Mouse (Mus musculus) stomach, embryonic 14.5 days (tissue): ENCODE measurements around the gene Gpalpp1. TPM values are rescaled to one million over a fixed set of nuclear protein-coding genes. Genes with fewer than 3 reads are reported as not detected.

ENCODE experiments used
- ATAC-seq: fragments of 200-750 bp; cut with Nextera tagmentation; 2 replicates; pipeline ENCODE4 v1.8.0; 2017; ENCODE audit warnings: low read depth, moderate TSS enrichment; ENCODE audit not compliant: insufficient number of reproducible peaks, insufficient read depth, low FRiP score
- H3K27ac ChIP-seq: fragments of 300-500 bp; sonication (generic); 2 replicates; pipeline ENCODE4 v1.5.1; 2014; ENCODE audit warnings: mild to moderate bottlenecking, low read length, moderate library complexity, mixed read lengths
- H3K27me3 ChIP-seq: fragments of 300-500 bp; sonication (generic); 2 replicates; pipeline ENCODE4 v1.6.1; 2014; ENCODE audit warnings: low read length, control low read depth, mixed read lengths; ENCODE audit not compliant: control insufficient read depth, insufficient read depth
- H3K36me3 ChIP-seq: fragments of 300-500 bp; sonication (generic); 2 replicates; pipeline ENCODE4 v1.6.1; 2014; ENCODE audit warnings: mild to moderate bottlenecking, control low read depth, low read length, moderate library complexity, mixed read lengths; ENCODE audit not compliant: control insufficient read depth, insufficient read depth
- H3K4me1 ChIP-seq: fragments of 300-500 bp; sonication (generic); 2 replicates; pipeline ENCODE4 v1.6.1; 2014; ENCODE audit warnings: low read length, control low read depth, mixed read lengths; ENCODE audit not compliant: control insufficient read depth, insufficient read depth
- H3K4me2 ChIP-seq: fragments of 300-500 bp; sonication (generic); replicated peaks from 2 replicates; pipeline ENCODE4 v1.6.1; 2014; ENCODE audit warnings: low read depth, low read length, control low read depth
- H3K4me3 ChIP-seq: fragments of 300-500 bp; sonication (generic); 2 replicates; pipeline ENCODE4 v1.5.1; 2014; ENCODE audit warnings: low read depth, low read length, control low read depth
- H3K9ac ChIP-seq: fragments of 300-500 bp; sonication (generic); replicated peaks from 2 replicates; pipeline ENCODE4 v1.6.1; 2014; ENCODE audit warnings: low read depth, mild to moderate bottlenecking, control low read depth, low read length, moderate library complexity, mixed read lengths
- H3K9me3 ChIP-seq: fragments of 300-500 bp; sonication (generic); 2 replicates; pipeline ENCODE4 v1.6.1; 2016; ENCODE audit warnings: low read depth, low read length, control low read depth; ENCODE audit not compliant: control insufficient read depth
- WGBS: fragments of 180-500 bp; shearing (Covaris S2); extraction: QIAGEN DNeasy Blood & Tissue Kit; methylation state at CpG from one replicate; pipeline ENCODE4 v1.1.7; 2014; 5-methylcytosine and 5-hydroxymethylcytosine counted together
- polyA plus RNA-seq: library from polyadenylated mRNA; unstranded; fragments of >200 nt; fragmentation: Nextera tagmentation; extraction: Ambion mirVana; gene quantifications from 2 replicates; pipeline ENCODE4 v1.2.1, GENCODE M21; 2014

Gene Gpalpp1
- polyA plus RNA-seq, 1 experiment from 2014 or later = 12.4 TPM

GRCm38 (mm10) chr14:76067237-76067636 lies 43.3 kb downstream of the Gpalpp1 start:
- H3K36me3 ChIP-seq = no peaks in the 10 kb centered on the region
- no peaks in the 10 kb centered on the region for H3K9me3 ChIP-seq
- H3K9ac ChIP-seq = no peak overlapping the region
- H3K27ac ChIP-seq = no peak overlapping the region
- no peak for ATAC-seq
- H3K4me3 ChIP-seq = no peak overlapping the region
- WGBS = 78% methylated on average over 1 of the region's 1 CpGs
- no peaks in the 10 kb centered on the region for H3K27me3 ChIP-seq
- no peak overlapping the region for H3K4me2 ChIP-seq
- no peaks in the 10 kb centered on the region for H3K4me1 ChIP-seq

GRCm38 (mm10) chr14:76059441-76059840 lies 51.1 kb downstream of the Gpalpp1 start:
- no peak for ATAC-seq
- Histone ChIP-seq H3K9ac (no peak overlapping the region), H3K9me3 (no peaks in the 10 kb centered on the region), H3K27ac (no peak overlapping the region), H3K36me3 (no peaks in the 10 kb centered on the region), H3K4me1 (no peaks in the 10 kb centered on the region), H3K4me3 (no peak overlapping the region), H3K27me3 (no peaks in the 10 kb centered on the region), H3K4me2 (no peak overlapping the region)
- 72% methylated on average over 5 of the region's 5 CpGs for WGBS

DNA sequence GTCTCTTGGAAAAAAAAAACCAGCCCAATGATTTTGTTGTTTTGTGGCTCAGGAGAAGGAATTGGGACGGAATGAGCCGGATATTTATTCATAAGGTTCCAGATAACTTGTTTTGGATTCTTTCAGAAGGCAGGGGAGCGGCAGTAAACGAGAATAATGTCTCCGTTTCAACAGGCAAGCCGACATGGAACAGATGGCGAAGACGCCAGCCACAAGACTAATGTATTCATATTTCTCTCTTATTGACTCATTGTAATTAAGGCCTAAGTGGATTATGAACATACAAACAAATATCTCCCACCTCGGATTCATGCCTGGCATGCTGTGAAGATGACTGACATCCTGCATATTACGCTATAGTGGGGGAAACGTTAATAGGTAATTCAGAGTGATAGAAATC lies 56.8 kb downstream of the Gpalpp1 start:
- no peaks in the 10 kb centered on the region for H3K9me3 ChIP-seq
- ATAC-seq = no peak
- H3K9ac ChIP-seq = no peak overlapping the region
- no peak overlapping the region for H3K4me3 ChIP-seq
- no peaks in the 10 kb centered on the region for H3K4me1 ChIP-seq
- no peaks in the 10 kb centered on the region for H3K27me3 ChIP-seq
- no peak overlapping the region for H3K27ac ChIP-seq
- WGBS = 76% methylated on average over 11 of the region's 11 CpGs
- H3K36me3 ChIP-seq = no peaks in the 10 kb centered on the region
- H3K4me2 ChIP-seq = no peak overlapping the region

- ATAC-seq = no peak
- 79% methylated on average over 7 of the region's 7 CpGs for WGBS
- no peaks in the 10 kb centered on the region for H3K27me3 ChIP-seq
- no peak overlapping the region for H3K4me2 ChIP-seq
- H3K4me1 ChIP-seq = no peaks in the 10 kb centered on the region
- no peak overlapping the region for H3K27ac ChIP-seq
- H3K9ac ChIP-seq = no peak overlapping the region
- H3K4me3 ChIP-seq = no peak overlapping the region
- H3K36me3 ChIP-seq = no peaks in the 10 kb centered on the region
- H3K9me3 ChIP-seq = no peaks in the 10 kb centered on the region
Observed at GRCm38 (mm10) chr14:76051966-76052365, 58.6 kb downstream of the Gpalpp1 start.

GRCm38 (mm10) chr14:76045767-76046166 lies 64.8 kb downstream of the Gpalpp1 start:
- no peak for ATAC-seq
- 50% methylated on average over 1 of the region's 1 CpGs for WGBS
- Histone ChIP-seq H3K4me1 (no peaks in the 10 kb centered on the region), H3K4me2 (no peak overlapping the region), H3K9me3 (no peaks in the 10 kb centered on the region), H3K27me3 (no peaks in the 10 kb centered on the region), H3K4me3 (no peak overlapping the region), H3K36me3 (no peaks in the 10 kb centered on the region), H3K27ac (no peak overlapping the region), H3K9ac (no peak overlapping the region)

GRCm38 (mm10) chr14:76044164-76044557 lies 66.4 kb downstream of the Gpalpp1 start:
- Histone ChIP-seq H3K27me3 (no peaks in the 10 kb centered on the region), H3K9me3 (no peaks in the 10 kb centered on the region), H3K4me2 (no peak overlapping the region), H3K36me3 (no peaks in the 10 kb centered on the region), H3K27ac (no peak overlapping the region), H3K4me3 (no peak overlapping the region), H3K4me1 (no peaks in the 10 kb centered on the region), H3K9ac (no peak overlapping the region)
- 51% methylated on average over 3 of the region's 3 CpGs for WGBS
- no peak for ATAC-seq

DNA sequence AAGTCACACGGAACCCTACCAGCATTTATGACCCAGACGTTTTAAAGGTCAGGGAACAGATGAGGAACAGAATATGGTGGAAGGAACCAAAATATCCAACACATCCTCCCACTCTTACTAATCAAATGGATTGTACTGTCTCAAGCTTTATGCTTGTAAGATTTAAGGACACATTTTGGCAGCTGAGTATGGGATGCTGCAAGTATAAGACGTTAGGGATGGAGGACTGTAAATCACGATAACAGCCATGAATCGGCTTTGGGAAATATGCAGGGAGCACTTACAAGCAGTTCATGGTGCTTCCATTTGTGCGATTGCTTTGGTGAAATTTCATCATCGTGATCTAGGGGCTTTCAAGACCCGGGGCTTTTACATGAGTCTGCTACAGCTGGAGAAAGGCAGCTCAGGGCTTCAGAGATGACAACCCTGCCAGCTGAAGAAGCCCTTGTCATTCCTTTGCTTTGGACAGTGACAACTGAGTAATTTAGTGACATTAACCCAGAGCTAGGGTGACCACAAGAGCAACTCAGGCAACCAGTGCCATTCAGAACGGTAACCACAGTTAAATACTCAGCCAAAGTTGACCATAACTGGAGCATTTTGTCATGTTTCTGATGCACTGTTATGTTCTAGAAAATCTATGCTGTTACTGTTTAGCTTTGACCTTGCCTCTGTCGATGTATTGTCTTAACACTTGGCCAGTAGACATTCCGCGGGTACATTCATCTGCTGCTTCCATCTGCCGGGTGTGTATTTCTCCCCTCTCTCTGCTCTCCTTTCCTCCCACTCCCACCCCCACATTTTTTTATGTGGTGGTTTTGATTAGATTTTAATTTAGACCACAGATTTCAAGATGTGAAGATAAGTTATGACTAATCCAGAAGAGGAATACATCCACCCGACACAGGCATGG lies 67.1 kb downstream of the Gpalpp1 start:
- ATAC-seq = no peak
- Histone ChIP-seq H3K27me3 (no peaks in the 10 kb centered on the region), H3K9me3 (no peaks in the 10 kb centered on the region), H3K9ac (no peak overlapping the region), H3K4me2 (no peak overlapping the region), H3K4me1 (no peaks in the 10 kb centered on the region), H3K4me3 (no peak overlapping the region), H3K36me3 (no peaks in the 10 kb centered on the region), H3K27ac (no peak overlapping the region)
- 74% methylated on average over 14 of the region's 14 CpGs for WGBS
